Mouse (Mus musculus): ENCODE data around the gene Ldhal6b.

DNA sequence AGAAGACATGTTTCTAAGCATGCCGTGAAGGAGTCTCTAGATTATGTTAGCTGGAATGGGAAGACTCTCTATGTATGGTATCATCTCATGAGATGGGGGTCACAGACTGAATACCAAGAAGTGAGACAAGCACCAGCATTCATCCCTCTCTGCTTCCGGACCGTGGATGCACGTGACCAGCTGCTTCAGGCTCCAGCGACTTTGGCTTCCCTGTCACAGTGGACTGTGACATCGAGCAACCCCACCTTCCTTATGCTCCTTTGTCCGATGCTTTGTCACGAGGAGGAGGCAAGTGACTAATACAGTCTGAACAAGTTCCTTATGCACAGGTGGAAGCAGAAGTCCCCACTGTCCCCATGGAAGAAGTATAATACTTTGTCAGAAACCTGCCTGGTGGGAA, 48.2 kb upstream of the Ldhal6b start:
- TF ChIP-seq CTCF (IDR thresholded peaks at IDR 0.05; ENCODE audit: control insufficient read depth, insufficient read depth, insufficient read length) (no peak), MAX (IDR thresholded peaks at IDR 0.05) (no peak), MYOG (IDR thresholded peaks at IDR 0.05; ENCODE audit: control insufficient read depth, extremely low read depth, insufficient read length) (no peak), USF1 (IDR thresholded peaks at IDR 0.05; ENCODE audit: low read depth) (no peak), CEBPB (IDR thresholded peaks at IDR 0.05; ENCODE audit: low read depth) (no peak)
